Mouse (Mus musculus) kidney, embryonic 14.5 days (tissue): Measurements from ENCODE around the gene Tnfaip6. TPM values are rescaled to one million over a fixed set of nuclear protein-coding genes. Genes with fewer than 3 reads are reported as not detected.

ENCODE experiments used
- ATAC-seq: fragments of 200-750 bp; cut with Nextera tagmentation; 2 replicates; pipeline ENCODE4 v1.8.0; 2017; ENCODE audit warnings: moderate number of reproducible peaks, mild to moderate bottlenecking, moderate TSS enrichment, moderate library complexity; ENCODE audit not compliant: low FRiP score, low TSS enrichment
- H3K27ac ChIP-seq: fragments of 300-500 bp; sonication (generic); 2 replicates; pipeline ENCODE4 v1.5.1; 2014; ENCODE audit warnings: low read depth, mild to moderate bottlenecking, low read length, moderate library complexity, mixed read lengths
- H3K27me3 ChIP-seq: fragments of 300-500 bp; sonication (generic); 2 replicates; pipeline ENCODE4 v1.6.1; 2014; ENCODE audit warnings: mild to moderate bottlenecking, low read length; ENCODE audit not compliant: control insufficient read depth, insufficient read depth
- H3K36me3 ChIP-seq: fragments of 300-500 bp; sonication (generic); 2 replicates; pipeline ENCODE4 v1.6.1; 2014; ENCODE audit warnings: low read length, mixed read lengths; ENCODE audit not compliant: control insufficient read depth, insufficient read depth
- H3K4me1 ChIP-seq: fragments of 300-500 bp; sonication (generic); 2 replicates; pipeline ENCODE4 v1.6.1; 2014; ENCODE audit warnings: low read length, mixed read lengths; ENCODE audit not compliant: control insufficient read depth, insufficient read depth
- H3K4me2 ChIP-seq: fragments of 300-500 bp; sonication (generic); replicated peaks from 2 replicates; pipeline ENCODE4 v1.6.1; 2014; ENCODE audit warnings: low read depth, mild to moderate bottlenecking, low read length
- H3K4me3 ChIP-seq: fragments of 300-500 bp; sonication (generic); 2 replicates; pipeline ENCODE4 v1.5.1; 2014; ENCODE audit warnings: mild to moderate bottlenecking, low read length
- H3K9ac ChIP-seq: fragments of 300-500 bp; sonication (generic); 2 replicates; pipeline ENCODE4 v1.6.1; 2014; ENCODE audit warnings: low read depth, mild to moderate bottlenecking, low read length, moderate library complexity
- H3K9me3 ChIP-seq: fragments of 300-500 bp; sonication (generic); 2 replicates; pipeline ENCODE4 v1.6.1; 2016; ENCODE audit warnings: low read length; ENCODE audit not compliant: control insufficient read depth
- WGBS: fragments of 180-500 bp; shearing (Covaris S2); extraction: QIAGEN DNeasy Blood & Tissue Kit; methylation state at CpG from one replicate; pipeline ENCODE4 v1.1.7; 2014; 5-methylcytosine and 5-hydroxymethylcytosine counted together
- polyA plus RNA-seq: library from polyadenylated mRNA; unstranded; fragments of >200 nt; fragmentation: Nextera tagmentation; extraction: Ambion mirVana; gene quantifications from 2 replicates; pipeline ENCODE4 v1.2.1, GENCODE M21; 2014

The Tnfaip6 gene
- polyA plus RNA-seq, 1 experiment from 2014 or later, result 7.7 TPM

GRCm38 (mm10) chr2:52042132-52042531 is 4.3 kb downstream of the Tnfaip6 start:
- WGBS, result 51% methylated on average over 3 of the region's 3 CpGs
- H3K4me3 ChIP-seq, result no peak overlapping the region
- H3K27ac ChIP-seq, result no peak overlapping the region
- no peak overlapping the region for H3K9ac ChIP-seq
- no peak overlapping the region for H3K4me2 ChIP-seq
- H3K4me1 ChIP-seq, result no peaks in the 10 kb centered on the region
- 0 out of 2 replicates have a peak, but pooled peaks cover 2% of the 10 kb centered on the region for H3K36me3 ChIP-seq
- H3K9me3 ChIP-seq, result no peaks in the 10 kb centered on the region
- ATAC-seq, result peak; percentile 90
- H3K27me3 ChIP-seq, result no peaks in the 10 kb centered on the region

GRCm38 (mm10) chr2:52042714-52043113 is 4.9 kb downstream of the Tnfaip6 start:
- no peak for ATAC-seq

GRCm38 (mm10) chr2:52043485-52043884 is 5.7 kb downstream of the Tnfaip6 start:
- no peak overlapping the region for H3K4me2 ChIP-seq
- 86% methylated on average over 11 of the region's 11 CpGs for WGBS
- no peak for ATAC-seq

More at GRCm38 (mm10) chr2:52042714-52043113, 4.9 kb downstream of the Tnfaip6 start:
- no peaks in the 10 kb centered on the region for H3K4me1 ChIP-seq
- H3K4me3 ChIP-seq, result no peak overlapping the region
- no peak overlapping the region for H3K9ac ChIP-seq
- H3K27ac ChIP-seq, result peak overlapping the region; percentile 37; the same call in 1 of the 2 replicates
- H3K36me3 ChIP-seq, result 0 out of 2 replicates have a peak, but pooled peaks cover 2% of the 10 kb centered on the region
- H3K27me3 ChIP-seq, result no peaks in the 10 kb centered on the region
- H3K9me3 ChIP-seq, result no peaks in the 10 kb centered on the region
- no peak overlapping the region for H3K4me2 ChIP-seq
- 75% methylated on average over 5 of the region's 5 CpGs for whole genome bisulfite sequencing

GRCm38 (mm10) chr2:52046032-52046431 is 8.2 kb downstream of the Tnfaip6 start:
- Histone ChIP-seq H3K4me1 (no peaks in the 10 kb centered on the region), H3K9ac (no peak overlapping the region), H3K9me3 (no peaks in the 10 kb centered on the region), H3K36me3 (0 out of 2 replicates have a peak, but pooled peaks cover 2% of the 10 kb centered on the region), H3K27me3 (no peaks in the 10 kb centered on the region), H3K27ac (no peak overlapping the region), H3K4me3 (no peak overlapping the region), H3K4me2 (no peak overlapping the region)
- no peak for ATAC-seq
- WGBS, result 88% methylated on average over 5 of the region's 5 CpGs

More at GRCm38 (mm10) chr2:52043485-52043884, 5.7 kb downstream of the Tnfaip6 start:
- no peak overlapping the region for H3K9ac ChIP-seq
- no peak overlapping the region for H3K27ac ChIP-seq
- H3K36me3 ChIP-seq, result 0 out of 2 replicates have a peak, but pooled peaks cover 2% of the 10 kb centered on the region
- H3K4me3 ChIP-seq, result no peak overlapping the region
- H3K4me1 ChIP-seq, result no peaks in the 10 kb centered on the region
- no peaks in the 10 kb centered on the region for H3K27me3 ChIP-seq
- H3K9me3 ChIP-seq, result no peaks in the 10 kb centered on the region

- Histone ChIP-seq H3K27ac (no peak overlapping the region), H3K9ac (no peak overlapping the region), H3K4me2 (no peak overlapping the region), H3K4me1 (no peaks in the 10 kb centered on the region), H3K9me3 (no peaks in the 10 kb centered on the region), H3K36me3 (peaks cover 2% of the 10 kb centered on the region; the same call in 1 of the 2 replicates), H3K27me3 (no peaks in the 10 kb centered on the region), H3K4me3 (no peak overlapping the region)
- ATAC-seq, result no peak
- WGBS, result 92% methylated on average over 11 of the region's 11 CpGs
Measured at GRCm38 (mm10) chr2:52050823-52051222, 13.0 kb downstream of the Tnfaip6 start.

- H3K4me1 ChIP-seq, result no peaks in the 10 kb centered on the region
- ATAC-seq, result no peak
- H3K4me3 ChIP-seq, result no peak overlapping the region
- H3K9me3 ChIP-seq, result no peaks in the 10 kb centered on the region
- H3K9ac ChIP-seq, result no peak overlapping the region
- no peak overlapping the region for H3K4me2 ChIP-seq
- H3K36me3 ChIP-seq, result no peaks in the 10 kb centered on the region; the same call in 1 of the 2 replicates
- no peak overlapping the region for H3K27ac ChIP-seq
- WGBS, result 54% methylated on average over 4 of the region's 4 CpGs
- H3K27me3 ChIP-seq, result no peaks in the 10 kb centered on the region
Measured at GRCm38 (mm10) chr2:52052335-52052734, 14.5 kb downstream of the Tnfaip6 start.

- no peak for ATAC-seq
- no peak overlapping the region for H3K4me2 ChIP-seq
- no peaks in the 10 kb centered on the region for H3K27me3 ChIP-seq
- H3K36me3 ChIP-seq, result no peaks in the 10 kb centered on the region; the same call in 1 of the 2 replicates
- H3K9me3 ChIP-seq, result no peaks in the 10 kb centered on the region
- H3K27ac ChIP-seq, result no peak overlapping the region
- H3K4me1 ChIP-seq, result no peaks in the 10 kb centered on the region
- H3K9ac ChIP-seq, result no peak overlapping the region
- 28% methylated on average over 5 of the region's 5 CpGs for WGBS
- H3K4me3 ChIP-seq, result no peak overlapping the region
Measured at GRCm38 (mm10) chr2:52053502-52053901, 15.7 kb downstream of the Tnfaip6 start.

- Histone ChIP-seq H3K9ac (no peak overlapping the region), H3K27ac (no peak overlapping the region), H3K4me2 (no peak overlapping the region), H3K27me3 (no peaks in the 10 kb centered on the region), H3K4me3 (no peak overlapping the region), H3K4me1 (no peaks in the 10 kb centered on the region), H3K36me3 (no peaks in the 10 kb centered on the region; the same call in 1 of the 2 replicates), H3K9me3 (no peaks in the 10 kb centered on the region)
- no peak for ATAC-seq
- WGBS, result 23% methylated on average over 4 of the region's 4 CpGs
Measured at GRCm38 (mm10) chr2:52055616-52056015, 17.8 kb downstream of the Tnfaip6 start.

- Histone ChIP-seq H3K9me3 (no peaks in the 10 kb centered on the region), H3K27ac (no peak overlapping the region), H3K36me3 (no peaks in the 10 kb centered on the region), H3K4me2 (no peak overlapping the region), H3K27me3 (no peaks in the 10 kb centered on the region), H3K9ac (no peak overlapping the region), H3K4me1 (no peaks in the 10 kb centered on the region), H3K4me3 (no peak overlapping the region)
- WGBS, result 81% methylated on average over 1 of the region's 1 CpGs
- ATAC-seq, result no peak
Measured at GRCm38 (mm10) chr2:52057099-52057498, 19.3 kb downstream of the Tnfaip6 start.
